Mouse (Mus musculus) bone marrow macrophage, adult 2 months (primary cell): Measurements from ENCODE around the gene Bglap2.

Source experiments
- CTCF ChIP-seq: IDR thresholded peaks from 2 replicates; pipeline ENCODE4 v1.5.1; 2012; ENCODE audit warnings: low read depth, mild to moderate bottlenecking, low read length, moderate library complexity
- POLR2A ChIP-seq: IDR thresholded peaks from 2 replicates; pipeline ENCODE4 v1.6.1; 2012; ENCODE audit warnings: mild to moderate bottlenecking, low read depth, low read length, borderline replicate concordance

GRCm38 (mm10) chr3:88425708-88426420 is 47.4 kb upstream of the Bglap2 start:
- TF ChIP-seq CTCF (no peak), POLR2A (no peak)
